Mouse (Mus musculus) ES-Bruce4 (cell line): ENCODE data around the gene Map6. TPM values are rescaled to one million over a fixed set of nuclear protein-coding genes. Genes with fewer than 3 reads are reported as not detected.

Experiments used
- H3K27ac ChIP-seq: 2 replicates; pipeline ENCODE4 v1.5.1; 2012; ENCODE audit warnings: low read length, inconsistent platforms; ENCODE audit not compliant: insufficient read depth
- H3K27me3 ChIP-seq: 2 replicates; pipeline ENCODE4 v1.6.1; 2012; ENCODE audit warnings: mild to moderate bottlenecking, low read length, inconsistent platforms; ENCODE audit not compliant: control insufficient read depth, poor library complexity, insufficient read depth, severe bottlenecking
- H3K36me3 ChIP-seq: 2 replicates; pipeline ENCODE4 v1.6.1; 2012; ENCODE audit warnings: inconsistent platforms, mild to moderate bottlenecking, low read length, moderate library complexity; ENCODE audit not compliant: control insufficient read depth, poor library complexity, insufficient read depth, severe bottlenecking
- H3K4me1 ChIP-seq: one replicate; pipeline ENCODE4 v1.8.1; 2011; ENCODE audit warnings: low read length; ENCODE audit not compliant: control insufficient read depth, insufficient read depth
- H3K4me3 ChIP-seq: 2 replicates; pipeline ENCODE4 v1.5.1; 2011; ENCODE audit warnings: low read depth, mild to moderate bottlenecking, low read length
- H3K9ac ChIP-seq: 2 replicates; pipeline ENCODE4 v1.6.1; 2012; ENCODE audit warnings: low read depth, mild to moderate bottlenecking, inconsistent platforms; ENCODE audit not compliant: poor library complexity, severe bottlenecking
- H3K9me3 ChIP-seq: replicated peaks from 2 replicates; pipeline ENCODE4 v1.6.1; 2012; ENCODE audit warnings: mild to moderate bottlenecking, low read length, inconsistent platforms; ENCODE audit not compliant: control insufficient read depth, poor library complexity, insufficient read depth, severe bottlenecking
- CTCF ChIP-seq: IDR thresholded peaks from one replicate; pipeline ENCODE4 v1.8.1; 2011; ENCODE audit warnings: low read depth, low read length
- EP300 ChIP-seq: IDR thresholded peaks from 2 replicates; pipeline ENCODE4 v1.6.1; 2011; ENCODE audit warnings: low read depth, low read length; ENCODE audit not compliant: insufficient read depth
- POLR2A ChIP-seq: IDR thresholded peaks from one replicate; pipeline ENCODE4 v1.8.1; 2011; ENCODE audit warnings: low read length; ENCODE audit not compliant: insufficient read depth
- polyA plus RNA-seq: library from polyadenylated mRNA; stranded (reverse); fragments of >200 nt; gene quantifications from 2 replicates; pipeline ENCODE4 v1.2.4, GENCODE M21; 2011; ENCODE audit warnings: low read depth; ENCODE audit not compliant: missing spikeins, insufficient read depth, insufficient read length

The Map6 gene
- polyA plus RNA-seq, 1 experiment = 16.0 TPM

DNA sequence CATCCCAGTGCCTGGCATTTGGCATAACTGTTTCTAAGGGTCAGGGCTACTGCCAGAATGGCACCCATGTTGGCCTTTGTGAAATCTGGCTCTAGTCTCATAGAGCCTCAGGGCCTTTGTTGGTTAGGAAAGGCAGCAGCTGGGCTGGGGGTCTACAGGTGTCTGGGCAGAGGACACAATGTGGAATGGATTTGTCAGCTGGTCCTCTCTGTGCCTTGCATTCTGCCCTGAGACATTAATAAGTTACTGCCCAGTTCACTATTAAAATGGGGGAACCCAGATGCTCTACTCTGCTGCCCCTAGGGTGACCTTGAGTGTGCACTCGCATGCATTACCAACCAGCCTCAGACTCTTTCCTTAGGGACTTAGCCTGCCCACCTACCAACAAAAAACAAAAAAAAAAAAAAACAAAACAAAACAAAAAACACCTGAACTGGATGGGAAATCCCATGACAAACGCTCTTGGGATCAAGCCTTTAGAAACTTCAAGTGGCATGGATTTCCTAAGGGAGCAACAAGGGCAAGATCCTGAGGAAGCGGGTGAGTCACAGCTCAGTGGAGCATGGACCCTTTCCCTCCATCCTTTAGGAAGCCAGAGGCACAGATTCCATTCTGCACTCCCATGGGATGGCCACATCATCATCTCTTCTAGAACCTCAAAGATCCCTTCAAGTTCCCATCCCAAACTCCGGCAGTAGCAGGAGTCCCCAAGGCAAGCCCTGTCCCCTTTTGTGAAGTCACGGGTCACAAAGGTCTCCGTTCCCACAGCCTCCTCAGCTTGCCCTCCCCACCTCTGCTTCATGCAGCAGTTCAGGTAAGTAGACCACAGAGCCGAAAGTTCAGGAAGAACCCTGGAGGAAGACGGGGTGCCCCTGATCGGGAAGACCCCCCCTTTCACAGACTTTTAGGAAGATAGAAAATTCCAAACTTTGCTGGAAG, 82.8 kb downstream of the Map6 start:
- Histone ChIP-seq H3K36me3 (peaks cover 10% of the 10 kb centered on the region), H3K27ac (no peak overlapping the region), H3K9ac (no peak overlapping the region), H3K4me1 (peaks cover 3% of the 10 kb centered on the region), H3K4me3 (no peak overlapping the region), H3K9me3 (no peaks in the 10 kb centered on the region), H3K27me3 (no peaks in the 10 kb centered on the region)
- no peak for TF ChIP-seq CTCF
- no peak for TF ChIP-seq EP300
- TF ChIP-seq POLR2A = no peak

DNA sequence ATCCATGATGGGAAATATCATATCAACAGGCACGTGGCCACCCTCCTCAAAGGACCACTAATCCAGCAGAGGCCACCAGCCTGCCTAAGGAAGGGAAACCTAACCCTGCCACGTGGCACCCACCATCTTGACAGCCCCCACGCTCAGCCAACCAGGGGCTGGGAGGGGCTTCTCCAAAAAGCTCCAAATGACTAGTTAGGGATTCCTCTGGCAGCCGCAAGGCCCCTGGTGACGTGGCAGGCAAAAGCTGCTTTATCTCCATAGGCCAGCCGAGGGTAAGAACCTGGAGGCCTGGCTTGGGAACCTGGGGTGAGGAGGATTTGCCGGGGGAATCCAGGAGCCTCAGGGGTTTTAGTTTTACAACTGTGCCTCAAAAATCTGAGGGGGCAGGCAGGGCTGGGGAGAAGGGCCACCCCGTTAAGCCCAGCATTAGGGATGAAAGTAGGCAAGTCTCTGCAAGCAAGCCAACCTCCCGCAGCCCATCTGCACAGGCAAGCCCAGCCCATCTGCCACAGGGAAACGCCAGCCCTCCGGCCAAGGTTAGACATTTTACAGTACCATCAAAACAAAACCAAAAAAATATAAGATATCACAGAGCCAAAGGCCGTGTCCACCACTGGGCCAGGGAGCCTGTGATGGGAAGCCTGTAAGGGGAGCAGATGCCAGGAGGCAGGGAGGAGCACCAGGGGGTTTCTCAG, 84.0 kb downstream of the Map6 start:
- peaks cover 7% of the 10 kb centered on the region for H3K4me1 ChIP-seq
- TF ChIP-seq EP300 (no peak), CTCF (no peak), POLR2A (no peak)
- H3K9me3 ChIP-seq = no peaks in the 10 kb centered on the region
- peak overlapping the region; percentile 66 for H3K27ac ChIP-seq
- H3K9ac ChIP-seq = peak overlapping the region; percentile 70
- peaks cover 5% of the 10 kb centered on the region for H3K36me3 ChIP-seq
- H3K4me3 ChIP-seq = peak overlapping the region; percentile 63
- no peaks in the 10 kb centered on the region for H3K27me3 ChIP-seq

DNA sequence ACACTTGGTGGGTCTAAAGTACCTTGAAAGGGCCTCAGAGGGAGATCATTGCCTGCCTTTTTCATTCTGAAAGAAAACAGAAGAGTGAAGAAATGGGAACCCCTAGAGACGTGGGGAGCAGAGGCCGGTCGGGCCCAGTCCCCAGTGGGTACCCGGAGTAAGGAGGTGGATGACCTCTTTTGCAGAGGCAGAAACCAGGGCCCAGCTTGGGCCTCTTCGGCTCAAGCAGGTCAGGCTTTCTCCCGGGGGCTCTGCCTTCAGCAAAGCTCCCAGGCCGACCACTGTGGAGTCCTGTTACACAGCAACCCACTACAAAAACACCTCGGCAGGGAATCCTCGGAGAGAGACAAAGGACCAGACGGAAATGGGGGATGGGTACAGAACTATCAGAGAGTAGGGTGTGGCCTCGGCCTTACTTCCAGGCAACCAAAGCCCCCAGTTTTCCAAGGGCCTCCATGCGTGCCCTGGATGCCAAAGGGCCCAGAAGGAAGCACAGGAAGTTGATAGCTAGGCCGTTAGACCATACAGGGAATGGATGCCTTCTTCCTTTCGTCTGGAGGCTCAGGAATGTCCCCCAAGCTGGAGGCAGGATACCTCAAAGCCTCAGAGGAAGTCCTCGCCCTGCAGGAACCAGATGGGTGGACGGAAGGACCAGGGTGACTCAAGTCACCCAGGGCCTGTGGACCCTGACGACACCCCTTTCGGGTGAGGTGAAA, 84.7 kb downstream of the Map6 start:
- Histone ChIP-seq H3K27ac (peak overlapping the region; percentile 70), H3K9ac (peak overlapping the region; percentile 70), H3K4me3 (peak overlapping the region; percentile 63), H3K9me3 (no peaks in the 10 kb centered on the region), H3K36me3 (peaks cover 4% of the 10 kb centered on the region; the same call in 1 of the 2 replicates), H3K4me1 (peaks cover 14% of the 10 kb centered on the region), H3K27me3 (no peaks in the 10 kb centered on the region)
- TF ChIP-seq EP300 (no peak; the same call in 1 of the 2 replicates), POLR2A (no peak), CTCF (no peak)

DNA sequence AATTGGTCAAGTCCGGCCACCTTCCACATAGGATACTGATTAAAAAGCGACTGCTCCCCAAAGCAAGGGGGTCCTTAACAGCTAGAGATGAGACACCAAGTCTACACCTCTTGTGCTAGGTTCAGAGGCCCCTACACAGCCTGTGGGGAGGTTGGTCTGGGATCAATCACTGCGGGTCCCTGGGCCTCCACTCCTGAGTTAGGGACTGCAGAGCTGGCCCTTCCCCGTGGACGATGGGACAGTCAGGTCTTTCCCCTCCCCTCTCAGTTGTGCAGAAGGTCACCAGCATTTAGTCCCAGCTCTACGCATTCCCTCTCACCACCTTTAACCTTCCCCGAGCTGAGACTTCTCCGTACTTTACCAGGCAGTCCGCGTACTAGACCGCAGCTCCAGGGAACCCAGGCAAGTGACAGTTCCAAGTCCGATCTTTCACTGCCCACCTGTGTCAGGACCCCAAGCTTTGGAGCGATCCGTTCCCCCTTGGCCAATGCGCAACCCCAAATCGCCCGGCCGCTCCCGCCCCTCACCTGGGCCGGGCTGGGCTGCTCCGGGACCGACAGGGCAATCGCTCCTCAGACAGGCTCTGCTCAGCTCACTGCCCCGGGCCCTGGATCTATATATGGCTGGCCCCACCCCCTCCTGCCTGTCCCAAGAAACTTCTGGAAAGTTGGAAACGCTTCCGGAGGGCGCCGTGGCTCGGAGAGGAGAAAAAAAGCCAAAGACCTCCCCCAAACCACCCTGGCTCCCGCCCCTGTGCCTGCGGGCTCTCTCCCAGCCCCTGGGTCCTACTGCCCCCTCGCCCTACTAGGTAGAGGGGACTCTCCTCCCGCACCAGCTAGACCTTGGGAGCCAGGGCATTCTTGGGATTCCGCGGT, 85.5 kb downstream of the Map6 start, which contains the start of gene Serpinh1:
Gene Serpinh1 (minus strand): TSS at position 714 of the 875 bp plus-strand sequence.
- H3K27me3 ChIP-seq = no peaks in the 10 kb centered on the region
- H3K4me3 ChIP-seq = peak within 1 kb of the TSS; percentile 63
- peak within 1 kb of the TSS; percentile 35 for H3K9ac ChIP-seq
- TF ChIP-seq CTCF (no peak), EP300 (no peak), POLR2A (no peak)
- peaks cover 4% of the 10 kb centered on the region; the same call in 1 of the 2 replicates for H3K36me3 ChIP-seq
- H3K9me3 ChIP-seq = no peaks in the 10 kb centered on the region
- peaks cover 18% of the 10 kb centered on the region for H3K4me1 ChIP-seq
- peak within 1 kb of the TSS; percentile 70 for H3K27ac ChIP-seq

DNA sequence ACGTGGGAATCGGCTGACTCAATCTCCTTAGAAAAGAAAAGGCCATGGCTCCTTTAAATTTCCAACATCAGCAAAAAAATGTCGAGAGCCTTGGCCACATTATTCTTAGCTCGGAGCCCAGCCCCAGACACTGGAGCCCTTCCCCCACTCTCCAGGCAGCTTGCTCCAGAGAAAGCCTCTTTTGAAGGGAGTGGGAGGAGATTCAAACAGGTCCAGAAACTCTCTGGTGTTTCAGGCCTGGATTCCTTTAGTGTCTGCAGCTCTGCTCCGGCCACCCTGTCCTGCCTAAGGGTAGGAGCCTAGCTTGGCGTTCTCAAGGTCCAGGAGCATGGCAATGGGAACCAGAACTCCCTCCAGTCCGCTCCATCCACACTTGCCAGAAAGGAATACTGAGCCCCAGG, 88.5 kb downstream of the Map6 start:
- Histone ChIP-seq H3K27ac (peak overlapping the region; percentile 63), H3K9ac (peak overlapping the region; percentile 31), H3K4me1 (peaks cover 21% of the 10 kb centered on the region), H3K9me3 (no peaks in the 10 kb centered on the region), H3K36me3 (no peaks in the 10 kb centered on the region), H3K27me3 (no peaks in the 10 kb centered on the region), H3K4me3 (no peak overlapping the region; the same call in 1 of the 2 replicates)
- no peak for TF ChIP-seq CTCF
- no peak for TF ChIP-seq EP300
- TF ChIP-seq POLR2A = no peak
